Mouse (Mus musculus): ENCODE measurements around the gene Thumpd2. TPM values are rescaled to one million over a fixed set of nuclear protein-coding genes. Genes with fewer than 3 reads are reported as not detected.

Thumpd2 gene
- 7.6 and 7.8 TPM in 2 replicates for polyA plus RNA-seq (2015; fragmentation: Nextera tagmentation; extraction: Ambion mirVana)

GRCm38 (mm10) chr17:81064979-81065311 lies at the start of gene Thumpd2:
Thumpd2 (minus strand) TSS chr17:81065082.
- peak; percentile 95 for ATAC-seq
- H3K4me2 ChIP-seq (ENCODE audit: low read length) = peak within 1 kb of the TSS; percentile 76
- H3K27ac ChIP-seq (ENCODE audit: low read depth, low read length) = peak within 1 kb of the TSS; percentile 77
- no peaks in the 10 kb centered on the region for H3K36me3 ChIP-seq (ENCODE audit: control insufficient read depth, insufficient read depth, low read length)
- under 1% methylated on average over 26 of the region's 29 CpGs for WGBS
- H3K27me3 ChIP-seq (replicated peaks; ENCODE audit: control insufficient read depth, insufficient read depth, low read length) = no peaks in the 10 kb centered on the region
- no peaks in the 10 kb centered on the region for H3K9me3 ChIP-seq (ENCODE audit: control insufficient read depth, low read length)
- H3K4me3 ChIP-seq (ENCODE audit: low read length) = peak within 1 kb of the TSS; percentile 97
- peaks cover 4% of the 10 kb centered on the region for H3K4me1 ChIP-seq (ENCODE audit: control insufficient read depth, insufficient read depth, low read depth, low read length)
- H3K9ac ChIP-seq (ENCODE audit: low read depth, low read length) = peak within 1 kb of the TSS; percentile 97

- Histone ChIP-seq H3K4me2 (ENCODE audit: low read length) (no peak overlapping the region), H3K27ac (ENCODE audit: low read depth, low read length) (no peak overlapping the region), H3K4me3 (ENCODE audit: low read length) (no peak overlapping the region), H3K36me3 (ENCODE audit: control insufficient read depth, insufficient read depth, low read length) (no peaks in the 10 kb centered on the region), H3K27me3 (replicated peaks; ENCODE audit: control insufficient read depth, insufficient read depth, low read length) (no peaks in the 10 kb centered on the region), H3K4me1 (ENCODE audit: control insufficient read depth, insufficient read depth, low read depth, low read length) (no peaks in the 10 kb centered on the region), H3K9ac (ENCODE audit: low read depth, low read length) (no peak overlapping the region), H3K9me3 (ENCODE audit: control insufficient read depth, low read length) (no peaks in the 10 kb centered on the region)
- WGBS = 84% methylated on average over 2 of the region's 2 CpGs
- ATAC-seq = no peak
These were observed 39.4 kb upstream of the Thumpd2 start for GRCm38 (mm10) chr17:81104237-81104636.

- 72% methylated on average over 8 of the region's 8 CpGs for WGBS
- Histone ChIP-seq H3K4me1 (ENCODE audit: control insufficient read depth, insufficient read depth, low read depth, low read length) (no peaks in the 10 kb centered on the region), H3K27ac (ENCODE audit: low read depth, low read length) (no peak overlapping the region), H3K4me2 (ENCODE audit: low read length) (no peak overlapping the region), H3K27me3 (replicated peaks; ENCODE audit: control insufficient read depth, insufficient read depth, low read length) (no peaks in the 10 kb centered on the region), H3K4me3 (ENCODE audit: low read length) (no peak overlapping the region), H3K9ac (ENCODE audit: low read depth, low read length) (no peak overlapping the region), H3K36me3 (ENCODE audit: control insufficient read depth, insufficient read depth, low read length) (no peaks in the 10 kb centered on the region), H3K9me3 (ENCODE audit: control insufficient read depth, low read length) (no peaks in the 10 kb centered on the region)
- ATAC-seq = no peak
These were observed 38.0 kb upstream of the Thumpd2 start for GRCm38 (mm10) chr17:81102866-81103265.

- H3K36me3 ChIP-seq (ENCODE audit: control insufficient read depth, insufficient read depth, low read length) = no peaks in the 10 kb centered on the region
- H3K4me3 ChIP-seq (ENCODE audit: low read length) = no peak overlapping the region
- no peak overlapping the region for H3K9ac ChIP-seq (ENCODE audit: low read depth, low read length)
- H3K27me3 ChIP-seq (replicated peaks; ENCODE audit: control insufficient read depth, insufficient read depth, low read length) = no peaks in the 10 kb centered on the region
- ATAC-seq = no peak
- no peak overlapping the region for H3K27ac ChIP-seq (ENCODE audit: low read depth, low read length)
- no peaks in the 10 kb centered on the region for H3K4me1 ChIP-seq (ENCODE audit: control insufficient read depth, insufficient read depth, low read depth, low read length)
- H3K9me3 ChIP-seq (ENCODE audit: control insufficient read depth, low read length) = no peaks in the 10 kb centered on the region
- H3K4me2 ChIP-seq (ENCODE audit: low read length) = no peak overlapping the region
These were observed 33.6 kb upstream of the Thumpd2 start for GRCm38 (mm10) chr17:81098444-81098843.

GRCm38 (mm10) chr17:81096490-81096889 lies 31.6 kb upstream of the Thumpd2 start:
- 81% methylated on average over 2 of the region's 2 CpGs for WGBS
- Histone ChIP-seq H3K4me1 (ENCODE audit: control insufficient read depth, insufficient read depth, low read depth, low read length) (no peaks in the 10 kb centered on the region), H3K9ac (ENCODE audit: low read depth, low read length) (no peak overlapping the region), H3K9me3 (ENCODE audit: control insufficient read depth, low read length) (no peaks in the 10 kb centered on the region), H3K4me2 (ENCODE audit: low read length) (no peak overlapping the region), H3K4me3 (ENCODE audit: low read length) (no peak overlapping the region), H3K27me3 (replicated peaks; ENCODE audit: control insufficient read depth, insufficient read depth, low read length) (no peaks in the 10 kb centered on the region), H3K36me3 (ENCODE audit: control insufficient read depth, insufficient read depth, low read length) (no peaks in the 10 kb centered on the region), H3K27ac (ENCODE audit: low read depth, low read length) (no peak overlapping the region)
- ATAC-seq = no peak

GRCm38 (mm10) chr17:81092794-81093193 lies 27.9 kb upstream of the Thumpd2 start:
- WGBS = 82% methylated on average over 5 of the region's 5 CpGs

GRCm38 (mm10) chr17:81088866-81089265 lies 24.0 kb upstream of the Thumpd2 start:
- Histone ChIP-seq H3K27ac (ENCODE audit: low read depth, low read length) (no peak overlapping the region), H3K4me1 (ENCODE audit: control insufficient read depth, insufficient read depth, low read depth, low read length) (no peaks in the 10 kb centered on the region), H3K9me3 (ENCODE audit: control insufficient read depth, low read length) (no peaks in the 10 kb centered on the region), H3K27me3 (replicated peaks; ENCODE audit: control insufficient read depth, insufficient read depth, low read length) (no peaks in the 10 kb centered on the region), H3K4me2 (ENCODE audit: low read length) (no peak overlapping the region), H3K9ac (ENCODE audit: low read depth, low read length) (no peak overlapping the region), H3K36me3 (ENCODE audit: control insufficient read depth, insufficient read depth, low read length) (no peaks in the 10 kb centered on the region), H3K4me3 (ENCODE audit: low read length) (no peak overlapping the region)
- ATAC-seq = no peak
- WGBS = 41% methylated on average over 3 of the region's 3 CpGs

More at GRCm38 (mm10) chr17:81092794-81093193, 27.9 kb upstream of the Thumpd2 start:
- no peak overlapping the region for H3K27ac ChIP-seq (ENCODE audit: low read depth, low read length)
- no peaks in the 10 kb centered on the region for H3K9me3 ChIP-seq (ENCODE audit: control insufficient read depth, low read length)
- H3K4me2 ChIP-seq (ENCODE audit: low read length) = no peak overlapping the region
- no peak overlapping the region for H3K9ac ChIP-seq (ENCODE audit: low read depth, low read length)
- ATAC-seq = no peak
- no peaks in the 10 kb centered on the region for H3K4me1 ChIP-seq (ENCODE audit: control insufficient read depth, insufficient read depth, low read depth, low read length)
- H3K4me3 ChIP-seq (ENCODE audit: low read length) = no peak overlapping the region
- H3K36me3 ChIP-seq (ENCODE audit: control insufficient read depth, insufficient read depth, low read length) = no peaks in the 10 kb centered on the region
- no peaks in the 10 kb centered on the region for H3K27me3 ChIP-seq (replicated peaks; ENCODE audit: control insufficient read depth, insufficient read depth, low read length)

- no peaks in the 10 kb centered on the region for H3K27me3 ChIP-seq (replicated peaks; ENCODE audit: control insufficient read depth, insufficient read depth, low read length)
- H3K4me1 ChIP-seq (ENCODE audit: control insufficient read depth, insufficient read depth, low read depth, low read length) = no peaks in the 10 kb centered on the region
- no peaks in the 10 kb centered on the region for H3K9me3 ChIP-seq (ENCODE audit: control insufficient read depth, low read length)
- H3K9ac ChIP-seq (ENCODE audit: low read depth, low read length) = no peak overlapping the region
- no peak for ATAC-seq
- WGBS = 90% methylated on average over 4 of the region's 4 CpGs
- no peak overlapping the region for H3K4me2 ChIP-seq (ENCODE audit: low read length)
- no peak overlapping the region for H3K27ac ChIP-seq (ENCODE audit: low read depth, low read length)
- H3K36me3 ChIP-seq (ENCODE audit: control insufficient read depth, insufficient read depth, low read length) = no peaks in the 10 kb centered on the region
- H3K4me3 ChIP-seq (ENCODE audit: low read length) = no peak overlapping the region
These were observed 22.9 kb upstream of the Thumpd2 start for GRCm38 (mm10) chr17:81087735-81088134.

GRCm38 (mm10) chr17:81064279-81064978 lies 453 bp downstream of the Thumpd2 start:
- Histone ChIP-seq H3K4me2 (ENCODE audit: low read length) (peak overlapping the region; percentile 76), H3K9ac (ENCODE audit: low read depth, low read length) (peak overlapping the region; percentile 97), H3K4me1 (ENCODE audit: control insufficient read depth, insufficient read depth, low read depth, low read length) (peaks cover 4% of the 10 kb centered on the region), H3K36me3 (ENCODE audit: control insufficient read depth, insufficient read depth, low read length) (no peaks in the 10 kb centered on the region), H3K27me3 (replicated peaks; ENCODE audit: control insufficient read depth, insufficient read depth, low read length) (no peaks in the 10 kb centered on the region), H3K27ac (ENCODE audit: low read depth, low read length) (peak overlapping the region; percentile 77), H3K9me3 (ENCODE audit: control insufficient read depth, low read length) (no peaks in the 10 kb centered on the region), H3K4me3 (ENCODE audit: low read length) (peak overlapping the region; percentile 97)
- 16% methylated on average over 25 of the region's 28 CpGs for WGBS
- peak; percentile 89 for ATAC-seq
